Mouse (Mus musculus): ENCODE measurements at regions not wholly inside any gene's neighbourhood (a gene's known extent, or its start where the extent isn't known, plus 50 kb on each side); places are given as distances from the start of the nearest gene placed in this dataset.
A peak's percentile ranks its signal among the peaks of the same experiment; 100 is the strongest.

- Histone ChIP-seq H3K9me3 (ENCODE audit: control insufficient read depth, low read length) (no peaks in the 10 kb centered on the region), H3K4me3 (ENCODE audit: low read depth, low read length) (no peak overlapping the region), H3K27me3 (ENCODE audit: control insufficient read depth, insufficient read depth, low read length) (no peaks in the 10 kb centered on the region), H3K27ac (ENCODE audit: low read depth, low read length) (no peak overlapping the region), H3K9ac (ENCODE audit: low read length) (no peak overlapping the region), H3K4me1 (ENCODE audit: control insufficient read depth, insufficient read depth, low read length) (no peaks in the 10 kb centered on the region), H3K4me2 (no peak overlapping the region), H3K36me3 (ENCODE audit: control insufficient read depth, insufficient read depth, low read length) (no peaks in the 10 kb centered on the region)
- ATAC-seq (ENCODE audit: low FRiP score) (no peak), DNase-seq (ENCODE audit: low spot score, missing footprints) (no peak)
Observed at GRCm38 (mm10) chr13:80408928-80409327, 474.3 kb upstream of the Arrdc3 start.

DNA sequence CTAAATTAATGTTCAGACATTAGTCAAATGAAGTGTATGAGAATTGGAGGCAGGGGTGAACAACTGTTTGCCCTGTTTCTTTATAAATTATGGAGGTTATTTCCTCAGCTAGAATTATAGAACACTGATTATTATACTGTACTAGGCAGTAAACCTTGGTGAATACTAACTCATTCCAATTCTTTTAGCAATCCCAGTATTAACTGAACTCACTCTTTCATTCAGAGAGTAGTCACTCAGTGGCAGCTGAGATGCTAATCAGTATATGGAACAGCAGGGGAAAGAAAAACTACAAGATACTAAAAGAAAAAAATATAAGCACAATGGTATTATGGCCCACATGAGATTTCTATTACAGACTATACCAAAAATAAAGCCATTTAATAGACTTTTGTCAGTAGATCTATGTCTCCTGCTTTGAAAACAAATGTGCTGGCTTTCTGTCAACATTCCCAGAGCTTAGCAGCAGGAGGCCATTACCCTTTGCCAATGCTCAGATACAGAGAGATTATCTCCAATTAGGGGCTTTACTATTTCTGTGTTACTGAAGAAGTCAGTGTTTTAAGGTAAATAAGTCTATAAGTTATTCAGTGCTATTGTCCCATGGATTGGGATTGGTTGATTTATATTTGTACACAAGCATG lies 473.3 kb upstream of the Arrdc3 start:
- DNase-seq (ENCODE audit: low spot score, missing footprints) (no peak), ATAC-seq (ENCODE audit: low FRiP score) (0 out of 2 replicates have a peak, but pooled peaks have one; percentile 11)
- Histone ChIP-seq H3K4me1 (ENCODE audit: control insufficient read depth, insufficient read depth, low read length) (no peaks in the 10 kb centered on the region), H3K27me3 (ENCODE audit: control insufficient read depth, insufficient read depth, low read length) (no peaks in the 10 kb centered on the region), H3K4me2 (no peak overlapping the region), H3K36me3 (ENCODE audit: control insufficient read depth, insufficient read depth, low read length) (no peaks in the 10 kb centered on the region), H3K9ac (ENCODE audit: low read length) (no peak overlapping the region), H3K4me3 (ENCODE audit: low read depth, low read length) (no peak overlapping the region), H3K9me3 (ENCODE audit: control insufficient read depth, low read length) (no peaks in the 10 kb centered on the region), H3K27ac (ENCODE audit: low read depth, low read length) (no peak overlapping the region)

GRCm38 (mm10) chr13:80418480-80419183 lies 464.6 kb upstream of the Arrdc3 start:
- DNase-seq (ENCODE audit: low spot score, missing footprints) (no peak), ATAC-seq (ENCODE audit: low FRiP score) (no peak)
- no peaks in the 10 kb centered on the region for H3K9me3 ChIP-seq (ENCODE audit: control insufficient read depth, low read length)
- no peak overlapping the region for H3K4me2 ChIP-seq
- 82% methylated on average over 3 of the region's 3 CpGs for WGBS
- H3K36me3 ChIP-seq (ENCODE audit: control insufficient read depth, insufficient read depth, low read length): no peaks in the 10 kb centered on the region
- no peaks in the 10 kb centered on the region for H3K4me1 ChIP-seq (ENCODE audit: control insufficient read depth, insufficient read depth, low read length)
- H3K27me3 ChIP-seq (ENCODE audit: control insufficient read depth, insufficient read depth, low read length): no peaks in the 10 kb centered on the region
- H3K27ac ChIP-seq (ENCODE audit: low read depth, low read length): no peak overlapping the region
- no peak overlapping the region for H3K9ac ChIP-seq (ENCODE audit: low read length)
- H3K4me3 ChIP-seq (ENCODE audit: low read depth, low read length): no peak overlapping the region

GRCm38 (mm10) chr13:80420341-80420740 lies 462.8 kb upstream of the Arrdc3 start:
- Histone ChIP-seq H3K4me2 (no peak overlapping the region), H3K9ac (ENCODE audit: low read length) (no peak overlapping the region), H3K27me3 (ENCODE audit: control insufficient read depth, insufficient read depth, low read length) (no peaks in the 10 kb centered on the region), H3K36me3 (ENCODE audit: control insufficient read depth, insufficient read depth, low read length) (no peaks in the 10 kb centered on the region), H3K9me3 (ENCODE audit: control insufficient read depth, low read length) (no peaks in the 10 kb centered on the region), H3K4me3 (ENCODE audit: low read depth, low read length) (no peak overlapping the region), H3K27ac (ENCODE audit: low read depth, low read length) (no peak overlapping the region), H3K4me1 (ENCODE audit: control insufficient read depth, insufficient read depth, low read length) (no peaks in the 10 kb centered on the region)
- DNase-seq (ENCODE audit: low spot score, missing footprints) (no peak), ATAC-seq (ENCODE audit: low FRiP score) (no peak)
- whole genome bisulfite sequencing: 88% methylated on average over 2 of the region's 2 CpGs

Data from midbrain, embryonic 11.5 days (tissue).